Mouse (Mus musculus) cerebellum, postnatal 4 days (tissue): ENCODE results near the gene A2ml1.

Experiments
- DNase-seq, 2 experiments: peaks; one replicate each; pipeline ENCODE4 v3.0.0; 2022; ENCODE audit warnings: low spot score in 2 of 2, mixed read lengths in 1 of 2

A2ml1 gene

DNA sequence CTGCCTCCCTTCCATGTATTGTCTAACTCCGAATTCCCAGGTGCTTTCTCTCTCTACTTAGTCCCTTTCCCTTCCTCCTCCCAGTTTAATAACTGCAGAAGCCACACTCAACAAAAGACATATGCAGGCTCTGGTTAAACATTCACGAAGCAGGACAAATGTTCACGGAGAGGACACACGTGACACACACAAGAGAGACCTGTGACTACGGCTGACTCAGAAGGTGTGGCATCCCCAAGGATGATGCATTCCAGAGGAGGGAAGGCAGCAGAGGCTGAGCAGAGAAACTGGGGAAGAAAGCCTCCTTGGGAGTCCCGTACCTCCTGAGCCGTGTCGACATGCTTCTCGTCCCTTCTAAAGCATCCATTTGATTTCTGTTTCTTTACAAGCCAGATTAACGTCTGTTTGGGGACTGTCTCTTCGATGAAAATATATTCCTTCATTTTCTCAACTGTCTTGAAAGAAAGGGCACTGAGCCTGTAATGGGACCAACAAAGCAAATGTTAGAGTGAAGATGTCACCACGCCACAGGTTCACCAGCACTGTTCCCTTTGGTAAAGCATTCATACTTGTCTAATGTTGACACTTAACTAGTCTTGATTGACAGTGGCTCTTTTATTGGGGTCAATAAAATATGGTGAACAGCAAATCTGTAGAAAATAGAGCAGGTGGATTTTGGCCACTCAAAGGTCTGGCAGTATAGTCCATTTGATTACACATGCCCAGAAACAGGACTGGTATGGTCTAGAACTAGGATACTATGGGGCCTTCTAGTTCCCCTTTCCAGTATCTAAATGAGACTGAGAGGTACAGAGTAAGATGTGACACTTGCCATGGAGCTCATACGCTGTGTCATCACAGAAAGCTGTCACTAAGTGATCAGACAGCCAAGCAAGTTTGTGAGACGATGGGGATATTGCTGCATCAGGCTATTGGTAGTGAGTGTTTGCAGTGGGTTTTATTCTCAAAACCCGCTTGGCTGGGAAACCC, 31.6 kb downstream of the A2ml1 start:
- no peak for DNase-seq

DNA sequence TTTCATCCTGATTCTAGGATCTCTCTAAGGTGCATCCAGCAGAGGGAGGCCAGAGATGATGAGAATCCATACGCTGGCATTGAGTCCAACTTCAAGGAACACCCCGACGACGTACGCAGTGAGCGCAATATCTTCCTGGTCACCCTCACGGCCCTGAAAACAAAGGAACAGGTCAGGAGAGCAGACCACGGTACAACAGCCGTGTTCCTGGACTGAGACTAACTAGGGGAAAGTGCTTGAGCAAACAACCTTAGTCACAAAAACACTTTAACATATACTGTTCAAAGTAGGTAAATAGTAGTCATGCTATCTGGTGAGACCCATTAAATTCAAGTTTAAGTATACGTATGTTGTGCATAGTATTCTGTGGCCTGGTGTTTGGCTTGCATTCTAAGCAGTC, 32.9 kb downstream of the A2ml1 start:
- DNase-seq = no peak

DNA sequence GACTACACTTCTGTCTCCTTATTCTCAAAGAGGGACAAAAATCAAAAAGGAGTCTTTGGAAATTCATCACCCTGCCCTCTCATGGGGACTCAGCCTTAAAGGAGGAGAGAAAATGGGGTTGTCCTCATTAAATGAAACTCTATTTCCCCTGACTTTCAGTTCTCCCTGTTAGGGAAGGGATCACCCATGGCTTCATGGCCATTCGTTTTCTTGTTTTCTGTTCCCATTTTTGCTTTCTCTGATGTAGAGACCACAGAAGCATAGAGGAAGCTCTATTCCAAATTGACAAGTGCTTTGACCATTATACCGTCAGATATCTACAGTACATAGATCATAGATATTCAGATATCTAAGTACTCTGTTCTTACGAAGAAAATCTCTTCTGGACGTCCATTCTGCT, 36.0 kb downstream of the A2ml1 start:
- no peak for DNase-seq

DNA sequence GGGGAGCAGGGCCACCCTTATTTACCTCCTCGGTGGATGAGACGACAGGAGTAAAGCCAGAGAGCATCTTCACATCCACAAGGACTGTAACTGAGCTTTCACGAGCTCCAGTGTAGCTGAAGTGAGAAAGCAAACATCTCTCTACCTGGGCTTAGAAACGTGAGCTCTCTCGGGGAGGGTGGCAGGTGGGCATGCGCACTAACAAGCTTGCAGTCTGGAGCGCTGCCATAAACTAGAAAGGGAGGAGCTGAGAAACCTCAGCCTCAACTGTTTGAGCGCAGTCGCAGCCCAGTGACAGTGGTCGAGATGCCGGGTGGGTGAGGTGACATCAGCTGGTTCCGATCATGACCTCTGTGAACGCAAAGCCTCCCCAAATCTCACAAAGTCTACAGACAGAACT, 38.2 kb downstream of the A2ml1 start:
- DNase-seq = no peak

DNA sequence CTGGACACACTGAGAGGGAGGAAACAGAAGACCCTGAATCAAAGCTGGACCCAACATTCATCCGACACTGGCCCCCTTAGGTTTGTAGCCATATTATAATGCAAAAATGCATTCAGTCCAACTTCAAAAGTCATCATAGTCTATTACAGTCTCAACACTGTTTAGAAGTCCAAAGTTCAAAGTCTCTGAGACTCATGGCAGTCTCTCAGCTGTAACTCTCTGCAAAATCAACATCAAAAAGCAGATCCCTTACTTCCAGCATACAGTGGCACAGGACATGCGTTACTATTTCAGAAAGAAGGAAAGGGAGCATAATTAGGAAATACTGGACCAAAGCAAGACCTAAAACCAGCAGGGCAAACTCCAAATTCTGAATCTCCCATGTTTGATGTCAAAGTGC, 46.2 kb downstream of the A2ml1 start:
- DNase-seq = no peak

DNA sequence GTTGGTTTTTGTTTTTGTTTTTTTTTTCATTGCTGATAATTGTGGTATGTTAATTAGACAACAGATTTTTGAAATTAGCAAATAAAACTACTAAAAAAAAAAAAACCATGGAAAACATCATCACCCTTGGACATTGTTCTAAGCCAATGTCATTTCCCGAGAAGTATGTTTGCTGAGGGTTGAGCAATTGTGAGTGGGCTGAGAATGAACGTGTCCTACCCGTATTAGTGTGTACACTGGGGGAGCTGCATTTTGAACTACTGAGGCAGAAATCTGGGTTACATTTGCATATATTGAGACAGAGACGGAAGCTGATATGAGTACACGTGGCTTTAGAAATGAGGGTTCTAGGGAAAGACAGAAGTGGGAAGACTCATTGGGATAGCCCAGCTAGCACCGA, 48.1 kb downstream of the A2ml1 start:
- DNase-seq = no peak

DNA sequence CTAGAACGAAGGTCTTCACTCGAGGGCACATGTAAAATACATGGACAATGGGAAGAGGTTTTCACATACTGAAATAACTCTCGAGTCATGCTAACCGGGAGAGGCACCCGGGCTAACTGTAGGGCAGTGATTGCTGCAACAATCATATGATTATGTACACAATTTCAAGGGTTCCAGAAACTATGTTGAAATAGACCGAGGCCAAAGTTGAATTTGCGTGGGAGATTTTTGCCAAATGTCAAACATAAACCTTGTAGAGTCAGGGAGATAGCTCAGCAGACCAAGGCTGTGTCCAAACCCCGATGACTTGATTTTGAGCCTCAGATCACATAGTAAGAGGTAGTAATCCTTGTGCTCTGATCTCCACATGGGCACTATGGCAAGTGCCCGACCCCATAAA, 48.7 kb downstream of the A2ml1 start:
- DNase-seq = no peak

DNA sequence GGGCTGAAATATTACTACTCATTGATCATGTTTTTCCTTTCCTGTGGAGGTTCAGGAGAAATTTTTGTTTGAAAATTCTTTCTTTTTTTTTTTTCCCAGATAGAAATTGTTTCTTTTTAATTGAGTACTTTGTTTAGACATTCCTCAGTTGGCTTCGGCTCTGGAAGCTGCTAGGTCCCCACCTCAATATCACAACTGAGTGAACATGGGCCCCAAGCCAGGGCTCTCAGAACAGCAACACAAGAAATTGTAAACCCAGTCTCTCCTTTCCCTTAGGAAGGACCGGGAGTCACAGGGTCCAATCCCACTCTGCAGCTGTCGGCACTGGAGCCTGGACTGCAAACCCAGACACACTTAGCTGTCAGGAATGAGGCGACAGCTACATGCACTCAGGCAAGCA, 52.9 kb downstream of the A2ml1 start:
- no peak for DNase-seq

DNA sequence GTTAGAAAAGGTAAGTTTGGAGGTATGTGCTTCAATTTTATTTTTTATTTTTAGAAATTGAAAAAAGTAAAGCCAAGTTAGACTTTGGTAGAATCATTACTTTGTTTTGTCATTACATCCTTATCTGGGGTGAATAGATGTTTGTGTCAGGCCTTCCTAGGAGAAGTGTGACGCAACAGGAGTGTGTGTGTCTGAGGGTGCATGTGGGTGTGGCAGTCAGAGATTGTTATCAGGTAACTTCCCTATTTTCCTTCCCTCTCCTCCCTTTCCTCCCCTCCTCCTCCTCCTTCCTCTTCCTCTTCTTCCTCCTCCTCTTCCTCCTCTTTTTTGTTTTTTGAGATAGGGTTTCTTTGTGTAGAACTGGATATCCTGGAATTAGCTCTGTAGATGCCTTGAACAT, 54.3 kb downstream of the A2ml1 start:
- no peak for DNase-seq

DNA sequence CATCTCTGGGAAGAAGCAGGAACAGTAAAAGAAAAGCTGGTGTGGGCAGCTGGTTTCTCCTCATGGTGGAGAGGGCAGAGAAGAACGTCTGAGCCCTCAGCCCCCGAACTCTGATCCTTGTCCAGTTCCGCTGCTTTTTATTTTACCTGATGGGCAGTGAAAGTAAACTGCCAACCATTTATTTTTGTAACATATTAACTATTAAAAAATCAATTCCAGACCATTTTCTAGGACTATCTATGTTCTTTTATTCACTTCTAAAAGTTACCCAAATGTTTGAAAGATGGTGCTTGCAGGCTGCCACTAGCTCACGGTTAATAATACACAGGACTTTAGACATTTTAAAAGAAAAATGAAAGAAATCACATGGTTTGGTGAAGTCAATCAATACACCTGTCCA, 54.8 kb downstream of the A2ml1 start, which contains the start of gene Pzp:
TSS of gene Pzp (minus strand) at position 120 of the 400 bp plus-strand sequence.
- no peak for DNase-seq

DNA sequence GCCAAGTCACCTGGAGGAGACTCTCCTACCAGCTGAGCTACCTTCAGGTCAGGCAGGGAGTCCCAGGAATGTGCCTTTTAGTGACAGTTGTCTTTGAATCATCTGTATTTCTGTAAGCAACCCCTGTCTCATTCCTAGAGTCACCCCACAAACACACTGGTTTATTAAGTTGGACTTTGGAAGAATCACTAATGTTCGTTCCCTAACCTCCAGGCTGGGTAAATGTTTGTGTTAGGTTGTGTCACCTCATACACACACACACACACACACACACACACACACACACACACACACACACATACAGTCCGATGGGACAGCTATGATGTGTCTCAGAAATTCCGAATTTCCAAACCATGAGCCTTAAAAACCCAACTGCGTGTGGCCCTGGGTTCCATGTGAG, 55.6 kb downstream of the A2ml1 start:
- DNase-seq = no peak

DNA sequence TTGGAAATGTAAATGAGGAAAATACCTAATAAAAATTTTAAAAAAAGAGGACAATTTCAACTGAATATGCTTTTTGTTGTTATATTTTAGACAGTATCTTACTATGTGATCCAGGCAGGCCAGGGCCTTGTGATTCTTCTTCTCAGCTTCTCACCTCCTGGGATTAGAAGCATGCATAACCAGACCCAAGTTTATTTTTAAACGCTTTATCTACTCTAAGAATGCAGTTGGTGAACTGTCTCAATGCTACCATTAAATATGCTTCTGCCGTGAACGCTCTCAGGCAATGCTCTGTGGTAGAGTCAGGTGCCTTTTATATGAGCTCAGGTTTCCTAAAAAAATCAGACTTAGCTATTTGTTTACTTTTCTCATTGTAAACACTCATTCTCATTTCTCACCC, 58.0 kb downstream of the A2ml1 start:
- DNase-seq = no peak

DNA sequence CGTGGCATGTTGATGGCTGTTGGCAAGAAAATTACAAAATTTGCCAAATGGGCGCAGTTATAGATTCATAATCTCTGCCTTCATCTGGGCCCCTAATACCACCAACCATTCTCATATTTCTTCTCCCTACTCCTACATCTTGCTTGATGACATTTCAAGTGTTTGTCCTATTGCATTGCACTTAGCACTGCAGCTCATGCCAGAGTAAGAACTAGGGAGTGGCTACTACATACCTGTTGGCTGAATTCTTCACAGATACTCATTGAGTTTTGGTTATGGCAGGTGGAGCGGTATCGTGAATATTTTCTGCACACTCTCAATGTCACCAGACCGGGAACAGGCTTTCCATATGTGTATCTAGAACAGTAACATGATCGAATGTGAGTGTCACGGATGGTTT, 62.2 kb downstream of the A2ml1 start:
- DNase-seq = no peak

DNA sequence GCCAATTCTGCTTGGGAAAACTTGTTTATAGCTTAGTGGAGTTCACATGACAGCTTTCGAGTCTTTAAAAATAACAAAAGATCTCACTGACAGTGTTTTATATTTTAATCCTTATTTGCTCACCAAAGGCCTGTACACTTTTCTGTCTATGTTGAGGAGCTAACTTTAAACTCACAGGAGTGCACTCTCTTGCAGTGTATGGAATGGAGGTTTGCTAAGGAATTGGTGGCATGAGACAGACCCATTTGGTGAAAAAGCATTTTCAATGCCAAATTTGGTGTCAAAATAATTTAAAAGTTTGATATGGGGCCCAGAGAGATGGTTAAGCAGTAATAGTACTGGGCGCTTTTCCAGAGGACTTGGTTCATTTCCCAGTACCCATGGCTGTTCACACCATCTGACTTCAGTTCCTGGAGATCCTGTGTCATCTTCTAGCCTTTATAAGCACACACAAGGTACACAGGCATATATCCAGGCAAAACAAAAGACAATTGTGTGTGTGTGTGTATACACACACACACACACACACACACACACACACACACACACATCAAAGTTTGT, 75.7 kb downstream of the A2ml1 start:
- no peak for DNase-seq

DNA sequence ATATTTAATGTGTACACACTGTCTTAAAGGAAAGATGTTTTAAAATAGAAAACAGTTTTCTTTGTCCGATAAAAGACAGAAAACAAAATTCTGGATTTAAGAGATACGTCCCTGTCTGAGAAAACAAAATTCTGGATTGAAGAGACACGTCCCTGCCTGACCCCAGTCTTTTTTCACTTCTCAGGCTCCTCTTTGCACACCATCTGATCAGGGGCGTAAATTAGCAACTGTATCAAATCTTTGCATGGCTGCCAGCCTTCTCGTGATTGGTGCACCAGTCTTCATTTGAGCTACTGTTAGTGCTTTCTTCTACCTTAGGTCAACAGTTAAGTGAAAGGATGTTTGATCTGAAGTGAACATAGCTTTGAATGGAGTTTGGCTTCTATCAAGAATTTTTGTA, 76.7 kb downstream of the A2ml1 start:
- no peak for DNase-seq

DNA sequence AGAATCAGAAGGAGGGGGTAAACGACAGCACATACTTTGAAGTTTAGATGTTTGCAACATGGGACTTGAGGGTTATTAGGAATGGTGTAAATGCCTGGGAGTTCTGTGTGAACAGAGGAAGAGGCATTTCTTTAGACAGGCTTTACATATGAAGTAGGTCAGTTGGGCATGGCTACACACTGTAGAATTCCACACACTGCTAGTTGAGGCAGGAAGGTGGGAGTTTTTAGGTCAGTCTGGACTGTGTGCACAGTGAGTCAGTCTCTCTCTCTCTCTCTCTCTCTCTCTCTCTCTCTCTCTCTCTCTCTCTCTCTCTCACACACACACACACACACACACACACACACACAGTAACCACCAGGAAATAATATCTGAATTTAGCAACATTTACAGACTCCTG, 86.1 kb downstream of the A2ml1 start:
- DNase-seq = no peak

DNA sequence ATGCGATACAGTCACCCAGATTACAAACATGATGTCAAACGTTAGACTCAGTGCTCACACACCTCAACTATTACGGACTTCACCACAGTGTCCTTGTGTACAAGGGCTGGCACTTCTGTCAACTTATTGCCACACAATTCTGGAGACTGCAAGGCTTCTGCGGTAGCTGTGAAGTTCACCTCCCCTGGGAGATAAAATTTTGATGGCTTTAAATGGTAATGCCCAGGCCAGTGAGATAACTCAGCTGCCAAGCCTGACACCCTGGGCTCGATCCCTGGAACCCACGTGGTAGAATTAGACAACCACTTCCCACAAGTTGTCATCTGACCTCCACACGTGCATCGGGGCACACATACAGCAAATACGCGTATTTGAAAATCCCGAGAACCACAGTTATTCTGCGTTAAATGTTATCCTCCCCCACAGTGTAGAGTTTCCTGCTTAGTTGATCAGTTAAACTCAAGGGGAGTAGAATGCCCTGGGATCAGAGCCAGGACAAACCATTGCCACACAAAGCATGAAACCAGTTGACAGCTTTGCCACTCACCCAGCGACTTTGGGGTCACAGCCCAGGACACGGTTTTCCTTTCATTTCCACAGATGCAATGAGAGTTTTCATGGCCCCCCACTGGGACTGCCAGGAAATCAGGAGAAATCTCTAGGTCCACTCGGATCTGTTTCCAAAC, 86.6 kb downstream of the A2ml1 start:
- no peak for DNase-seq

DNA sequence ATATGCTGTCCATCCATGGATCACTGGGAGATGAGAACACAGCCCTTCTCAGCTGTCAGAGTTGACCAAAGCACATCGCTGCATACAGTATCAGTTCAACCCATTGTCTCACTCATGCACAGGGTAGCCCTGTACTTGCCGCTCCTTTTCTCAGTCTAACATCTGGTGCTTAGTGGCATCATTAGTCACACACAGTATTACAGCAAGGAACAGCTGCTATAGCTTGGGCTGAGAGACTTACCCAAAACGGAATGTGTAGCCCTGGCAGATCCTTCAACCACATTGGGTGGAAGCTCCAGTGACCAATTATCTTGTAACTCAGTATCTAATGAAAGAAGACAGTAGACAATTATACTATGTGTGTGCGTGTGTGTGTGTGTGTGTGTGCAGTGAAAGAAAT, 89.5 kb downstream of the A2ml1 start:
- DNase-seq = no peak

DNA sequence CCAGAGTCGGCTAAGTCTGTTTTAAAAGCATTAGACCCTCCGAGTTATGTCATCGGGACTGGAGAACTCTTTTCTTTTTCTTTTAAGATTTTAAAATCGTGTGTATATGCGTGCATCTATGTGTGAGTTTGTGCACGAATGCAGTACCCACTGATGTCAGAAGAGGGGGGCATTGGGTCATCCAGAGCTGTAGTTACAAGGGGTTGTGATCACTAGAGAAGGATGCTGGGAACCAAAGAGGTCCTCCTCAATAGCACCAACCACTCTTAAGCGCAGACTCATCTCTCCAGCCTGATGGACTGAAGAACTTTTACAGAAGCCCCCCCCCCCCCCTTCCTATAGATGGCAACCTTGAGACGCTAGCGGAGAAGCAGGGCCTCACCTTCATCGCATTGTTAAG, 91.3 kb downstream of the A2ml1 start:
- no peak for DNase-seq
